Mouse (Mus musculus) adrenal gland, postnatal 4 days (tissue): ENCODE data around the gene Pik3ip1. TPM values are rescaled to one million over a fixed set of nuclear protein-coding genes. Genes with fewer than 3 reads are reported as not detected.

ENCODE experiments used
- DNase-seq, 2 experiments: peaks; one replicate each; pipeline ENCODE4 v3.0.0; 2021 to 2022; ENCODE audit warnings: low spot score in 2 of 2, mixed read lengths in 2 of 2
- total RNA-seq, 2 experiments: library from RNA; stranded (reverse); gene quantifications; 2 replicates each; pipeline ENCODE4 v1.2.3; 2021

Gene Pik3ip1
- total RNA-seq, 2 experiments from 2014 or later: 31.9 to 32.2 TPM

GRCm38 (mm10) chr11:3371599-3372295, 41.5 kb downstream of the Pik3ip1 start:
- no peak for DNase-seq

- DNase-seq: no peak
These were observed 43.5 kb downstream of the Pik3ip1 start for GRCm38 (mm10) chr11:3373591-3374292.

GRCm38 (mm10) chr11:3374293-3374645, 44.1 kb downstream of the Pik3ip1 start:
- DNase-seq: no peak

- DNase-seq: no peak
These were observed 44.5 kb downstream of the Pik3ip1 start for GRCm38 (mm10) chr11:3374741-3375140.

GRCm38 (mm10) chr11:3379427-3379826, 49.2 kb downstream of the Pik3ip1 start:
- DNase-seq: no peak

GRCm38 (mm10) chr11:3381148-3381814, 51.1 kb downstream of the Pik3ip1 start:
- DNase-seq: no peak

- DNase-seq: no peak
These were observed 52.7 kb downstream of the Pik3ip1 start for GRCm38 (mm10) chr11:3382602-3383594.

GRCm38 (mm10) chr11:3386941-3387368, 56.8 kb downstream of the Pik3ip1 start:
- peak; percentile 74 to 76 for DNase-seq

GRCm38 (mm10) chr11:3387482-3388196, 57.4 kb downstream of the Pik3ip1 start:
- no peak for DNase-seq

GRCm38 (mm10) chr11:3389996-3390395, 59.8 kb downstream of the Pik3ip1 start:
- no peak for DNase-seq

- DNase-seq: no peak
These were observed 60.6 kb downstream of the Pik3ip1 start for GRCm38 (mm10) chr11:3390789-3391188.

- DNase-seq: no peak
These were observed 62.3 kb downstream of the Pik3ip1 start for GRCm38 (mm10) chr11:3392526-3392925.

Other genes starting within 250 kb of the Pik3ip1 start
- 100 to 1,000 TPM in 1 of 2 experiments, 10 to 100 TPM in 1; 95.0 to 117 TPM for gene Sfi1, start 136.9 kb upstream of the Pik3ip1 start, total RNA-seq
- 10 to 100 TPM; 83.8 to 86.9 TPM for gene Eif4enif1, start 128.0 kb upstream of the Pik3ip1 start, total RNA-seq
- gene Drg1, start 64.0 kb upstream of the Pik3ip1 start, total RNA-seq: 100 to 1,000 TPM; 116 to 117 TPM
- gene Patz1, start 41.5 kb upstream of the Pik3ip1 start, total RNA-seq: 10 to 100 TPM; 67.7 to 72.5 TPM
- 10 to 100 TPM; 42.8 to 44.0 TPM for gene Limk2, start 78.8 kb downstream of the Pik3ip1 start, total RNA-seq
- 10 to 100 TPM; 33.7 to 35.6 TPM for gene Rnf185, start 122.0 kb downstream of the Pik3ip1 start, total RNA-seq
- gene Pla2g3, start 157.9 kb downstream of the Pik3ip1 start, total RNA-seq: under 1 TPM; 0.20 to 0.22 TPM
- 1 to 10 TPM; 1.8 to 2.2 TPM for gene Inpp5j, start 174.4 kb downstream of the Pik3ip1 start, total RNA-seq
- 10 to 100 TPM; 50.1 to 58.0 TPM for gene Selenom, start 184.3 kb downstream of the Pik3ip1 start, total RNA-seq
- gene Smtn, start 210.2 kb downstream of the Pik3ip1 start, total RNA-seq: 10 to 100 TPM; 72.9 to 75.1 TPM